Mouse (Mus musculus) left cerebral cortex, adult 8-10 months (tissue): ENCODE results near the gene C2cd5. TPM values are rescaled to one million over a fixed set of nuclear protein-coding genes. Genes with fewer than 3 reads are reported as not detected.
A peak's percentile ranks its signal among the peaks of the same experiment; 100 is the strongest.

ENCODE experiments used
- DNase-seq, 2 experiments: peaks; one replicate each; pipeline ENCODE4 v3.0.0; 2022; ENCODE audit warnings: low spot score in 2 of 2
- total RNA-seq, 4 experiments: library from RNA; stranded (reverse); gene quantifications; 2 replicates each; pipeline ENCODE4 v1.2.4; 2022

C2cd5 gene
- total RNA-seq, 4 experiments from 2014 or later = 91.6 to 96.6 (median 95.4) TPM

DNA sequence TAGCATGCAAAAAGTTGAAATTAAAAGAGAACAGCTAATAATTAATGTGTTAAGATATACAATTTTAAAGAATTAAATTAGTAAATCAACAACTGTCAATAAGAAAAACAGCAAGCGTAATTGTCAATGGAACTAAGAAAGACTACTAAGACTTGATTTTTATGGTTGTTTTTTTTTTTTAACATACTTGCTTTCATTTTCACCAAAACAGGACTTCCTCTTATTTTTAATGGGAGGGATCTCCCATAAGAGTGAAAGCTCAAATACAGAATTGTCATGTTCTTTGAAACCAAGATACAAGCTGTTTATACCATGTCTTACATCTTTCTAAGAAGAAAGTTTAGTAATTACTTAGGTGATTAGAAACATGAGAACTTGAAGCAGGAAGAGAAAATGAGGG, 26.0 kb downstream of the C2cd5 start:
- no peak for DNase-seq

DNA sequence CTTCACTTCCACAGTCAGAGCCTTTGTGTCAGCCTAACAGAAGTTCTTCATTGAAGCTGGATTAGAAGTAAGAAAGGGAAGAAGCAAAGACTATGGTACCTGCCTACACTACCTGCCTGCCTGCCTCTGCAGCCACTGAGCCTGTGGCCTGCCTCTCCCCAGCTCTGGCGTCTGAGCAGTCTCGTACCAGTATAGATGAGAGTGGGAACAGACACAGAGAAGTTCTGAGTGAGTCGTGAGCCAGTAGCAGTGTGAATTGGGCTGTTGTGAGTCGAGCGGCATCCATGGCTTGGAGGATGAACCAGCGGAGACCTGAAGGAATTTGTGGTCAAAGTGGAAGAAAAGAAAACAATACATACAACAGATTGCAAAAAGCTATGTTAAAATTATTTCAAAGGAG, 26.5 kb downstream of the C2cd5 start:
- DNase-seq = no peak

DNA sequence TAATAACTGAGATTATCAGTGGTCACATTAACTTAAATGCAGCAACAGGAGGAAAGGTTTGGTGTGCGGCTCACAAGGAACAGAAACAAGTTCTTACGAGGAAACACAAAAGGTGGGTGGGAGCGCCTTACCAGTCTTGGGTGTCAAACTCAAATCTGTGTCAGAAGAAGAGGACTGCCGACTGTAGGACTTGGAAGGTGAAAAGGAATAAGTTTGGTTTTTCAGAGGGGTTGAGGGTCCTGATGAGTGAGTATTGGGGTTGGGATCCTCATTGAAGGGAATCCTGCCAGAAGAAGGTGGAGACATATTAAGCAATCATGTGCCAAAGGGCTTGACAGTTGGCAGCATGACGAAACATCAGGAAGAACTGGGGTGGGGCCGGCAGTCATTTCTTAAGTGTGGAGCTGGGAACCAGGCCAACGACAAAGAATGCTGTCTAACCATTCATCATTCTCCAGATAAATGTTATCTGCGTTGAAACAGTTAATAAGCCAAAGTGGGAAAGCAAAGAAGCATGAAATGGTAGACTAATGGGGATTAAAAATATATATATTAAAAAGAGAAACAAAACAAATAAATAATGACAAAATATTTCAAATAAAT, 27.4 kb downstream of the C2cd5 start:
- DNase-seq = no peak

DNA sequence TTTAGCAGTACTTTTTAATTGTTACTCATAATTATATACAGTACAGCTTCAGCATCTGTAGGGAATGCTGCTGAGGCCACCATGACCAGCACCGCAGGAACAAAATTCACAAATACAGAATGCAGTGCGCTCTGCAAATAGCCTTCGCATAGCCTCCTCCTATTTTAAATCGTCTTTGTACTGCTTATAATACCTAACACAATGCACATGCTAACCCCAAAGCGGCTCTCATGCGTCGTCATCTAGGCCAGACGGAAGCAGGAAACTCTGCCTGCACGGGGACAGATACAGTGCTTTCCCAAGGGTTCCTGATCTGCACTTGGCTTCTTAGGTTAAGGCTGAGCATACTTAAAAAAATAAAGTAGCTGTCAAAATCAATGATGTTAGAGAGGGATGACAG, 29.2 kb downstream of the C2cd5 start:
- no peak for DNase-seq

DNA sequence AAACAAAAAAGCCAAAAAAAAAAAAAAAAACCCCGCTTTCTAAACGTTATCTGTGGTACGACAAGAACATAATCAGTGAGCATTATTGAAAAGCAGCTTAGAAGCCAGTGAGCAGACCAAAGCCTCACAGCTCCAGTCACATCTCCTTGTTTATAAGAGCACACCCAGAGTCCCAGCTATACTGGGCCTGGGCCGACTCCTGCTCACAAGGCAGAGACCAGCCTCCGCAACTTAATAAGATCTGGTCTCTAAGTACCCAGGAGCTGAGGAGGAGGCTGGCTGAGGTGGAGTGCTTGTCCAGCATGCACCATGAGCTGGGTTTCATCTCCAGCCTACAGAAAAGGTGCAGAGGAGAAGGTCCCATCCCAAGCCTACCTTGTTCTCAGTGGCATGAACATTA, 29.9 kb downstream of the C2cd5 start:
- DNase-seq = no peak

DNA sequence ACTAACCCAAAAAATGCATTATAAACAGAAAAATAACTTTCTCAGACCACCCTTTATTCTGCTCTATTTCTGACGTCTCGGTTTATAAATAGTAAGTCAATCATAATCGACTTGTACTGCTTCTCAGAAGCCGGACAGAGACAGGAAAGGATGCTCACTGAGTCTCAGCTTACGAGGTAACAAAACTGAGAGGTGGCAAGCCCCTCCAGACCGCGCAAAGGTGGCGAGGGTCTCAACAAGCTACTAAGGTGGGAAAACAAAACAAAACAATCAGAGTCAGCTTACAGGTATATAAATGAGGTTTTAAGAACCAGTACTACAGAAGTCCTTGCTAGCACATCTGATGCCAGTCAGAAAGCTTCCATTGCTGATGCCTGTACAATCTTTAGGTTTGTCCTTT, 30.3 kb downstream of the C2cd5 start:
- DNase-seq = no peak

DNA sequence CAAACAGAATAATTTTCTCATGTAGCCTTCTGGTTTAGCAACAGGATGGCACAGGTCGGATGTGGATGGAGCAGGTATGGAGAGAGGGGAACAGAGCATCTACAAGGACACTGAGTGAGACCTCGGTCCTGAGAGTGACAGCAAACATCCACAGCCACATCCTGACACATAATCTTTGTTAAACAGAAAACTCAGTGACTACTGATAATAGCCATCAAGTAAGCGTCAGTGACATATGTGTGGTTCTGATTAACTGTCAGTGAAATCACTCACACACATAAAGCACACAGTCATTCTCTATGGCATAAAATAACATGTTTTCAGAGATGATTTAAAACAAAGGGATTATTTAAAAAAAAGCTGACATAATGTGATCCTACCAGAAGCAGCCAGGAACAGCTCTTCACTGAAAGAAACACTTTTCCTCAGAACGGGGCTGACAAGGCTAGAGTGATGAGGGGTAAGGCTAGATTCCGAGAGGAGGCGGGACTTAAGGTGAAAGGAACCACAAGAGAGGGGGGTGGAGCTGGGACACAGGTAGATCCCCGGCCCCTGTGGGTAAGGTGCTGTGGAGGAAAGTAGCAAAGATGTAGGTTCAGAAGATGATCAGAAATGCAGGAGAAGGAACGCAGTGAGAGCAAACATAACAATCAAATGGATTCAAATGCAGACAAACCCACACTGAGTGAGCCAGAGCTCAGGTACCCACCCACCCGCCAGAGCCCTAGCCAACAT, 31.6 kb downstream of the C2cd5 start:
- no peak for DNase-seq

DNA sequence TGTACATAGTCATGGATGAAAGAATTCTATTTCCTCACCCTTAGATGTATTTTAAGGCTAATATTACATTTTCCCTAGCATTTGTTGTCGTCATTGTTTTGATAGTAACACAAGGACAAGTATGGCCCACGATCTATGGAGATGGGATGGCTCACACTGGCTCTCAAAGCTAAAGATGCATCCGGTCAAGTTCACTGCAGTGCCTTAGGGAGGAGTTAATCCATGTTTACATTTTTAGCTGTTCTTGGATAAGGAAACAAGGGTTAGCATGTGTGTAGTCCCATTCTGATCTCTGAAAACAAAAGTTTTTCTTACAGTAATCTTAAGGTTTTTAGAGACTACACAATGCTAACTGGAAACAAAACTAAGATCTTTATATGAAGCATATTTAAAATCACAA, 32.3 kb downstream of the C2cd5 start:
- no peak for DNase-seq

DNA sequence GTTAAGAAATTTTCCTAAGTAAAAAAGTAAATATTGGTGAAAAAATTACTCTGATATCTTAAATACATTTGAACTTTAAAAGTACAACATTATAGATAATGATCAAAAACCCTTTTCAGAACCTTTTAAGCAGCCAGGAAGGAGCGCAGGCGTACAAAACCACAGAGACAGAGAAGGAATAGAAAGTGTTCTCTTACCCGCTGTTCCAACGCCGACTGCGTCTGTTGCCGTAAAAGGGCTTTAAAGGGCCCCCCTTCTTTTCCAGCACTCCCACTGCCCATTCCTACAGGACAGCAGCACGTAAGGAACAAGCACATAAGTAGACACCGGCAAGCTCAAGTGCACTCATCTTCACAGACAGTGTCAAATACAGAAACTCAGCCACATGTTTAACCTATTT, 33.1 kb downstream of the C2cd5 start:
- DNase-seq = no peak

DNA sequence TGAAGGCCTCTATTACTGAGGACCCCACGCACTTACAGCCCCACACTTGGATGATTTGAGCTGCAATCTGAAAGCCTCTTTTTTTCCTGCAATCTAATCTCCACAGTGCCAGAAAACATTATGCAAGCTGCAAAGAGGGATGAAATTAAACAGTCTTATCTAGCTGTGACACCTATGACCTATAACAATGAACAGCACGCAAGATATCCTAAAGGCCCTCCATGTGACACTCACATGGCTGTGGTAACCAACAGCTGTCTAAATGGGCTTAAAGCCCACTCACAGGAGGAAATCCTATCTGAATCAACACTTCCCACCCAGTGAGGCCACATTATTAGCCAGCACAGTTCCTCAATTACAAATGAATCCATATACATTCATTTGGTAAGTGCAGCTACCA, 35.9 kb downstream of the C2cd5 start:
- DNase-seq = no peak

DNA sequence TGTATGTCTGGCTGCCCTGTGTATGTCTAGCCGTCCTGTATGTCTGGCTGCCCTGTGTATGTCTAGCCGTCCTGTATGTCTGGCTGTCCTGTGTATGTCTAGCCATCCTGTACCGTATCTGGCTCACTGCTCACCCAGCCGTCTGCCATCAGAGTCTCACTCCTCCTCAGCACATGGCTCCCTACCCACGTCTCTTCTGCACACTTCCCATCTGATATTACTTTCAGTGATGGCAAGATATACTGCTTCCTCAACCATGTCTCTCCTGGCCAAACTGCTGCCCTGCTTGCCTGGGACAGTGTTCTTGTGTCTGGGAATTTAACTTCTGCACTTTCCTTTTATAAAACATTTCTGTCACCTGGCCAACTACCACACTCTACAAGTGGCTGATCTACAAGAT, 42.3 kb downstream of the C2cd5 start:
- peak in 1 of 2 experiments; percentile 36 for DNase-seq

DNA sequence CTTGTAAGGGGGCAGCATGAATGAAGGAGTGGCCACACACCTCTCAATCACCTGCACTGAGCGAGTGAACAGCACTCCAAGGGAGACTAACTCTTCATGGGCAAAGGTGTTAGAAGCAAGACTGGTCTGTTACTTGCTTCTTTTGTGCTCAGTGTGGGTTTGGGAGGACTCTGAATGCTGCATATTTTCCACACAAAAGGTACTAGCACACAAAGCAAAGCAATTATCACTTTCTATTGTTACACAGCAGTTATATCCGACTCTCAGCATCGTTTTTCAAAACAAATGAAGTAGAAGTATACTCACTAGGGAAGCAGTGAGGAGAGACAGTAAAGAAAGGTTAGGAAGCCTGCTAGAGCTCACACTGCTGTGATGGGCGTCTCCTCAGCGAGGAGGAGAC, 48.4 kb downstream of the C2cd5 start:
- DNase-seq = no peak

DNA sequence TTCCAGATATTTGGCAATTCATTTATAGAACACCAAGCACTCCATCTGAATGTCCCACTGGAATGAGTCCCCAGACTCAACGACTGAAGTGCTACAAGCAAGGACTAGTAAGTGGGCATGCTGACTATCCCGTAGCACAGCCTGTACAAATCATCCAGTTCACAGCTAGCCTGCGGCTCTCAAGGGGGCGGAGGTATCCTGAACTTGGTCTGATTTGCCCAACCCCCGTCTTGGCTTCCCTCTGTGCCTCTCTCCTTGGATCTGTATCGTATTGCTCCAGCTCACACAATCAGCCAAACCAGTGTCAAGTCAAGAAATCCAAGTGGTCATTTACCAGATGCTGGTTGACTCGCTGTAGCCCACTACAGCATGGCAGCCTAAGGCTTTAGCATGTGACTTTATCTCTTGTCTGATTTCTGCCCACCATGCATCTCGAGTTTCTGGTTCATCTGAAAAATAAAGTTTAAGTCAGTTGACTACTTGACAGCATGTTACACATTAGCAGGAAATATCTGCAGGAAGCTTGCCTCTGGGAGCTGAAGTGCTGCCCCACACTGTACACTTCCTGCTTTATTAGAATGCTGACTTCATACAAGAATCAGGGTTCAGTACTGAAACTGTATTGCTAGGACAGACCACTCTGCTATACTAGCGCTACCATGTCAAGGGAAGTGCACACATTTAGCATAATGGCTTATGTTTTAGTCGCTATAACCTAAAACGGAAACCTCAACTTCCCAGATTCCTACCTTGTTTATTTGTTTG, 50.0 kb downstream of the C2cd5 start:
- DNase-seq = no peak

DNA sequence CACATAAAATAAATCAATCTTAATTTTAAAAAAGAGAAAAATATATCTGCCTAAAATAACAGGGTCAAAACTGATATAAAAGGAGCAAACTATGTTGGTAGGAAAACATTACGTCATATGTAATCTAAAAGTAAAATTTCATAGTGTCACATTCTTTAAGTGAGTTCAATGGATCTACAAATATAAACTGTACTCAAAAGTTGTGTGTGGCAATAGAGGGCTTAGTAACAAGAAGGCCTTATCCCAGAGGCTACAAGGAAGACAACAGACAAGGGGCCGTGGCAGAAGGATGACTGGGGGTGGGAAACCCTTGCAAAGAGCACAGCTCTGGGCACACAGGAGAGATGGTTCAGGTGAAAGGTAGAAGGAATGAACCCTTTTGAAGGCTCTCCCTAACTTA, 50.8 kb downstream of the C2cd5 start:
- DNase-seq = no peak

DNA sequence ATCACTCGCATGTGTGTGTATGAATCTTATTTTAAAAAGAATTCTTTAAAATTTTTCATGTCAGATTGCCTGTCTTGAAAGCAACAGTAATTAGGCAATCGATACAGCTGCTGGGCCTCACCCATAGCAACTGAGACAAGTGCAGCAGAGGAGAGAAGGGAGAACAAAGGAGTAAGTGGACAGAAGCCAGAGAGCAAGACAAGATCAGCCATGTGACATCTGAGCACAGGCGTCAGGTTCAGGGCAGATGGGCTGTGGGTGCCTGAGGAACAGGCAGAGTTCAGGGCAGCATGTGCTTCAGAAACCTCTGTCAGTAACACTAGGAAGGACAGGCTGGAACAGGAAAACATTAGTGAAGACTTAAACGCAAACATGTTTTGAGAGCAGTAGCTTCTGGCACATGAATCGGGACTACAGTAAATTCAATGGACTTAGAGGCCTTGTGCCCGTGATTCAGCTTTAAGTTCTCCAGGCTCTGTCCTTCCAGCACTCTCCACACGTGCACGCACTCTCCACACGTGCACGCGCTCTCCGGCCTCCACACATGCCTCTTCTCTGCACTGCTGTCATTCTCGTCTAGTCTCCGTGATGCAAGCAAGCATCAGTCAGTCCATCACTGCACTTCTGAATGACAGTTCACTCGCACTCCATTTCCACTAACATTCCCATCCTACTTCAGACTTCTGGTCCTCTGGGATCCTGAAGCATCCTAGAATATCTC, 52.2 kb downstream of the C2cd5 start:
- DNase-seq = no peak

DNA sequence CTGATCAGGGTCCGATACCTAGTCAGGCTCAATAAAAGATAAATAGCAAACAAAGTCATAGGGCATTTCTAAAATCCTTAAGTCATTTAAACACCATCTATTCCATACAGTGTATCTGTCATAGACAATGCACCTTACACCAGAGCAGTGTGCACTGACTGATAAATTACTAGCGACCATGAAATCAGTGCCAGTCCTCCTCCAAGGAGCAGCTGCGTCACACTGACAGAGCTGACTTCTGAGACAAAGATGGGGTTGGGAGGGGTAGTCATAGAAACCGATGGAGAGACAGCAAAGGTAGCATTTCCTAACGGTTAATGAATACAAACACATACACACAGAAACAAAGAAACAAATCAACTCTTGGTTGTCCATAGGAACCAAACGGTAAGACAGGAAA, 58.4 kb downstream of the C2cd5 start:
- no peak for DNase-seq

DNA sequence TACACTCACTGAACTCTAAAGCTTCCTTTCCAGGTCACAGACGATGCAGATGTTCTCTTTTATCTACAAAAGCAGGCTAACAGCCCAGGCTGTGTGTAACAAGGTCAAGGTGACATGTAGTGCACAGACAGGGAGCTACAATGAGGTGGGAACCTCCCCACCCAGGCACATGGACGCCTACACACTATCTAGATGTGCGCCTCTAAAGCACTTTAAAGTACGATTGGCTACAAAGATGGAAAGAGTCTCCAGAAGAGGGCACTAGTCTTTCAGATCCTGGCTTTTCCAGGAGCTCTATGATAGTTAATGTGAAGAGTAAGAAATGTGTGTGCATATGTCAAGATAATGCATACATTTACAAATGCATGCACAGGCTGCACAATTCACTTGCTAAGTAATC, 64.7 kb downstream of the C2cd5 start:
- no peak for DNase-seq

DNA sequence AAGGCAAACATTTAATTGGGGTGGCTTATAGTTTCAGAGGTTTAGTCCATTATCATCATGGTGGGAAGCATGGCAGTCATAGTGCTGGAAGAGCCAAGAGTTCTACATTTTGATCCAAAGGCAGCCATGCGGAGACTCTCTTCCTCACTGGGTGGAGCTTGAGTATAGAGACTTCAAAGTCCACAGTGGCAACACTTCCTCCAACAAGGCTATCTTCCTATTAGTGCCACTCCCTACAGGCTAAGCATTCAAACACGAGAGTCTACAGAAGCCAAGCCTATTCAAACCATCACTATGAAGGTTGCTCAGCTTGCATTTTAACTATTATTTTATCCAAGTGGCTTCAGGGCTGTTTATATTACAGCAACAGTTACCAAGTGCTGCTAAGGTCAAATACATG, 65.4 kb downstream of the C2cd5 start:
- no peak for DNase-seq

DNA sequence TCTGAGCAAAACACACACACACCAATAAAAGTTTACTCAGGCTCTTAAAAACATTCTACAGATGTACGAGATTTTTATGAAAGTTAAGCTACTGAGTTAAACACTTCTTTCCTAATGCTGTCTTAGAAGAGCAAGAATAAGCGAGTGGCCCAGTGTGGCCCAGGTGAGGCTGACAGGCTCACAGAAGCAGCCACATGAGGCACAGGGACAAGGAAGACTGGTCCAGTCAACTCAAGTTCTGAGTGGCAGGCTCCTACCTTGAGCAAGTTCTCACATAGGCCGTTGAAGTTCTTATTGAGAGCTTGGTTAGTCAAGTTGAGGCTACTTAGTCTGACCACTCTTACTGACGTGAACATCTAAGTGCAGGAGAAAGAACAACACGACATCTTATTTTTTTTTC, 69.4 kb downstream of the C2cd5 start:
- DNase-seq = no peak

DNA sequence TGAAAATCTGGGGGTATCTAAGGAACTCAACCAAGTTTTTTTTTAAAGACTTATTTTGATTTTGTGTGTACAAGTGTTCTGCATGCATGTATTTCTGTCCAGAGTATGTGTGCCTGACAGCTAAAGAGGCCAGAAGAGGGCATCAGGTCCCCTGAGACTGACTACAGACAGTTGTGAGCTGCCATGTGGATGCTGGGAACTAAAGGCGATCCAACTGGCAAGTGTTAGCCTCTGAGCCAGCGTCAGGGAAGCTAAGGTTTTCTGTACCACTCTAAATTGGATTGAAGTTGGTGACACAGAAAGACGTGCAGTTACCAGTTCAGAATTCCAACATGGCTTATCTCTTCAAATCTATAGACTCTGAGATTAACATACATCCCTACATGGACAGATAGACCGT, 72.0 kb downstream of the C2cd5 start:
- no peak for DNase-seq

DNA sequence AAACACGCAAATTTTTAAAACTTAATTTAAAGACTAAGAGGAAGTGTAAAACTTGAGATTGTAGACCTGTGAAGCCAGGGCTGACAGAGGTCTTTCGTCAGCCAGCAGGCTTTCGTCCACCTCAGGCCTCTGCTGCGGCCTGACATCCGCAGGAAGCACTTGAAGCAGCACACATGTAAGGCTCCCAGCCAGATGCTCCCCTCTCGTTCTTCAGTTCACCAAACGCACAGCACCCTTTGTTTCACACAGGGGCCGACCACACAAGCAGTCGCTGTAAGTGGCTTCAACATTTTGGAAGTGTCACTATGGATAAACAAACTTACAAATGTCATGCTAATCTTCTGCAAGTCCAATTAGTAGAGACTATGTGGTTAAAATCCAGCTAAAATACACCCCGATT, 72.5 kb downstream of the C2cd5 start:
- DNase-seq = no peak

DNA sequence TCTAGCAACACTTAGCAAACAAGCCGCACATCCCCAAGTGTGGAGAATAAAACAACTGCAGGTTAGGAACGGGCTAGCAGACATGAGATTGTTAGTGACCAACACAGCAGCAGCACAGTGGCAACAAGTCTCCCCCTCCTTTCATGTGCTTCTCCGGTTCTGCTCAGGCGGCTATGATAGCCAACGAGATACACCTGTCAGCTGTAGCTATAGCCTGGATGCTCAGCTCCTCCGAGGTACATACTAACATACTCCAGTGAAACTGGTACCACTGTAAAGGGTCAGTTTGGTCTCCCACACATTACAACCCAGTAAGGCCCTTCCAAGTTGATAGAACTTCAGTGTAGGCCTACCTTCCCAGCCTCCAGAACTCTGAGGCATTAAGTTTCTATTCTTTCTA, 76.2 kb downstream of the C2cd5 start:
- no peak for DNase-seq
